Mouse (Mus musculus): ENCODE measurements at regions not wholly inside any gene's neighbourhood (a gene's known extent, or its start where the extent isn't known, plus 50 kb on each side); places are given as distances from the start of the nearest gene placed in this dataset.
"Not testable (repeated sequence)": the region's sequence is repeated elsewhere in the genome, so short reads cannot be mapped to it uniquely, and the experiment has no call there.

GRCm38 (mm10) chr9:11441241-11441997 is 536.8 kb upstream of the Cntn5 start:
- not testable (repeated sequence) for H3K36me3 ChIP-seq (ENCODE audit: insufficient read depth, low read length); H3K4me3 ChIP-seq (ENCODE audit: low read length); H3K9ac ChIP-seq (replicated peaks; ENCODE audit: low read length); H3K27me3 ChIP-seq (ENCODE audit: insufficient read depth, low read length); H3K4me1 ChIP-seq (ENCODE audit: insufficient read depth, low read length); H3K4me2 ChIP-seq (replicated peaks; ENCODE audit: low read depth, low read length); H3K27ac ChIP-seq (ENCODE audit: low read length); H3K9me3 ChIP-seq (ENCODE audit: low read length)
- peak; percentile 90; the same call in 1 of the 2 replicates for ATAC-seq (ENCODE audit: low FRiP score, low TSS enrichment)
- 59% methylated on average over 10 of the region's 10 CpGs for WGBS

GRCm38 (mm10) chr9:11436443-11437167 is 532.0 kb upstream of the Cntn5 start:
- no peak overlapping the region for H3K4me2 ChIP-seq (replicated peaks; ENCODE audit: low read depth, low read length)
- no peak for ATAC-seq (ENCODE audit: low FRiP score, low TSS enrichment)
- no peaks in the 10 kb centered on the region for H3K4me1 ChIP-seq (ENCODE audit: insufficient read depth, low read length)
- WGBS, result 78% methylated on average over 1 of the region's 1 CpGs
- H3K36me3 ChIP-seq (ENCODE audit: insufficient read depth, low read length), result no peaks in the 10 kb centered on the region
- no peak overlapping the region for H3K27ac ChIP-seq (ENCODE audit: low read length)
- no peak overlapping the region for H3K9ac ChIP-seq (replicated peaks; ENCODE audit: low read length)
- no peak overlapping the region for H3K4me3 ChIP-seq (ENCODE audit: low read length)
- no peaks in the 10 kb centered on the region for H3K9me3 ChIP-seq (ENCODE audit: low read length)
- H3K27me3 ChIP-seq (ENCODE audit: insufficient read depth, low read length), result no peaks in the 10 kb centered on the region

GRCm38 (mm10) chr9:11436014-11436413 is 531.4 kb upstream of the Cntn5 start:
- Histone ChIP-seq H3K36me3 (ENCODE audit: insufficient read depth, low read length) (no peaks in the 10 kb centered on the region), H3K27ac (ENCODE audit: low read length) (no peak overlapping the region), H3K4me3 (ENCODE audit: low read length) (no peak overlapping the region), H3K4me1 (ENCODE audit: insufficient read depth, low read length) (no peaks in the 10 kb centered on the region), H3K9ac (replicated peaks; ENCODE audit: low read length) (no peak overlapping the region), H3K9me3 (ENCODE audit: low read length) (no peaks in the 10 kb centered on the region), H3K27me3 (ENCODE audit: insufficient read depth, low read length) (no peaks in the 10 kb centered on the region), H3K4me2 (replicated peaks; ENCODE audit: low read depth, low read length) (no peak overlapping the region)
- no peak for ATAC-seq (ENCODE audit: low FRiP score, low TSS enrichment)
- 83% methylated on average over 2 of the region's 2 CpGs for WGBS

- Histone ChIP-seq H3K9me3 (ENCODE audit: low read length) (no peaks in the 10 kb centered on the region), H3K36me3 (ENCODE audit: insufficient read depth, low read length) (no peaks in the 10 kb centered on the region), H3K27ac (ENCODE audit: low read length) (no peak overlapping the region), H3K4me1 (ENCODE audit: insufficient read depth, low read length) (no peaks in the 10 kb centered on the region), H3K27me3 (ENCODE audit: insufficient read depth, low read length) (no peaks in the 10 kb centered on the region), H3K4me3 (ENCODE audit: low read length) (no peak overlapping the region), H3K9ac (replicated peaks; ENCODE audit: low read length) (no peak overlapping the region), H3K4me2 (replicated peaks; ENCODE audit: low read depth, low read length) (no peak overlapping the region)
- 29% methylated on average over 2 of the region's 2 CpGs for WGBS
- no peak for ATAC-seq (ENCODE audit: low FRiP score, low TSS enrichment)
These were observed 530.4 kb upstream of the Cntn5 start for GRCm38 (mm10) chr9:11435019-11435418.

GRCm38 (mm10) chr9:11426473-11426872 is 521.9 kb upstream of the Cntn5 start:
- Histone ChIP-seq H3K27me3 (ENCODE audit: insufficient read depth, low read length) (no peaks in the 10 kb centered on the region), H3K27ac (ENCODE audit: low read length) (no peak overlapping the region), H3K4me2 (replicated peaks; ENCODE audit: low read depth, low read length) (no peak overlapping the region), H3K4me3 (ENCODE audit: low read length) (no peak overlapping the region), H3K36me3 (ENCODE audit: insufficient read depth, low read length) (no peaks in the 10 kb centered on the region), H3K9ac (replicated peaks; ENCODE audit: low read length) (no peak overlapping the region), H3K4me1 (ENCODE audit: insufficient read depth, low read length) (no peaks in the 10 kb centered on the region), H3K9me3 (ENCODE audit: low read length) (no peaks in the 10 kb centered on the region)
- 23% methylated on average over 3 of the region's 3 CpGs for WGBS
- ATAC-seq (ENCODE audit: low FRiP score, low TSS enrichment), result no peak

GRCm38 (mm10) chr9:11396829-11397228 is 492.3 kb upstream of the Cntn5 start:
- Histone ChIP-seq H3K27ac (ENCODE audit: low read length) (no peak overlapping the region), H3K9ac (replicated peaks; ENCODE audit: low read length) (no peak overlapping the region), H3K36me3 (ENCODE audit: insufficient read depth, low read length) (no peaks in the 10 kb centered on the region), H3K4me1 (ENCODE audit: insufficient read depth, low read length) (no peaks in the 10 kb centered on the region), H3K27me3 (ENCODE audit: insufficient read depth, low read length) (no peaks in the 10 kb centered on the region), H3K4me2 (replicated peaks; ENCODE audit: low read depth, low read length) (no peak overlapping the region), H3K4me3 (ENCODE audit: low read length) (no peak overlapping the region), H3K9me3 (ENCODE audit: low read length) (0 out of 2 replicates have a peak, but pooled peaks cover 1% of the 10 kb centered on the region)
- ATAC-seq (ENCODE audit: low FRiP score, low TSS enrichment), result no peak
- WGBS, result 64% methylated on average over 2 of the region's 2 CpGs

GRCm38 (mm10) chr9:11381648-11382075 is 477.1 kb upstream of the Cntn5 start:
- Histone ChIP-seq H3K9ac (replicated peaks; ENCODE audit: low read length) (no peak overlapping the region), H3K9me3 (ENCODE audit: low read length) (no peaks in the 10 kb centered on the region), H3K4me2 (replicated peaks; ENCODE audit: low read depth, low read length) (no peak overlapping the region), H3K36me3 (ENCODE audit: insufficient read depth, low read length) (no peaks in the 10 kb centered on the region), H3K4me3 (ENCODE audit: low read length) (no peak overlapping the region), H3K27me3 (ENCODE audit: insufficient read depth, low read length) (no peaks in the 10 kb centered on the region), H3K4me1 (ENCODE audit: insufficient read depth, low read length) (no peaks in the 10 kb centered on the region), H3K27ac (ENCODE audit: low read length) (no peak overlapping the region)
- 86% methylated on average over 1 of the region's 1 CpGs for WGBS
- no peak for ATAC-seq (ENCODE audit: low FRiP score, low TSS enrichment)

- Histone ChIP-seq H3K27ac (ENCODE audit: low read length) (no peak overlapping the region), H3K9me3 (ENCODE audit: low read length) (no peaks in the 10 kb centered on the region), H3K4me3 (ENCODE audit: low read length) (no peak overlapping the region), H3K36me3 (ENCODE audit: insufficient read depth, low read length) (no peaks in the 10 kb centered on the region), H3K4me1 (ENCODE audit: insufficient read depth, low read length) (no peaks in the 10 kb centered on the region), H3K4me2 (replicated peaks; ENCODE audit: low read depth, low read length) (no peak overlapping the region), H3K9ac (replicated peaks; ENCODE audit: low read length) (no peak overlapping the region), H3K27me3 (ENCODE audit: insufficient read depth, low read length) (no peaks in the 10 kb centered on the region)
- 75% methylated on average over 7 of the region's 7 CpGs for WGBS
- no peak for ATAC-seq (ENCODE audit: low FRiP score, low TSS enrichment)
These were observed 476.0 kb upstream of the Cntn5 start for GRCm38 (mm10) chr9:11380531-11380930.

- no peaks in the 10 kb centered on the region for H3K4me1 ChIP-seq (ENCODE audit: insufficient read depth, low read length)
- no peak overlapping the region for H3K4me2 ChIP-seq (replicated peaks; ENCODE audit: low read depth, low read length)
- no peak overlapping the region for H3K4me3 ChIP-seq (ENCODE audit: low read length)
- no peaks in the 10 kb centered on the region for H3K36me3 ChIP-seq (ENCODE audit: insufficient read depth, low read length)
- H3K9ac ChIP-seq (replicated peaks; ENCODE audit: low read length), result no peak overlapping the region
- no peak for ATAC-seq (ENCODE audit: low FRiP score, low TSS enrichment)
- no peak overlapping the region for H3K27ac ChIP-seq (ENCODE audit: low read length)
- no peaks in the 10 kb centered on the region for H3K9me3 ChIP-seq (ENCODE audit: low read length)
- WGBS, result 89% methylated on average over 4 of the region's 4 CpGs
- H3K27me3 ChIP-seq (ENCODE audit: insufficient read depth, low read length), result no peaks in the 10 kb centered on the region
These were observed 473.5 kb upstream of the Cntn5 start for GRCm38 (mm10) chr9:11378046-11378445.

- ATAC-seq (ENCODE audit: low FRiP score, low TSS enrichment), result no peak
- WGBS, result 58% methylated on average over 4 of the region's 4 CpGs
- no peak overlapping the region for H3K4me2 ChIP-seq (replicated peaks; ENCODE audit: low read depth, low read length)
- no peak overlapping the region for H3K9ac ChIP-seq (replicated peaks; ENCODE audit: low read length)
- no peaks in the 10 kb centered on the region for H3K36me3 ChIP-seq (ENCODE audit: insufficient read depth, low read length)
- no peaks in the 10 kb centered on the region for H3K27me3 ChIP-seq (ENCODE audit: insufficient read depth, low read length)
- no peak overlapping the region for H3K4me3 ChIP-seq (ENCODE audit: low read length)
- no peak overlapping the region for H3K27ac ChIP-seq (ENCODE audit: low read length)
- no peaks in the 10 kb centered on the region for H3K4me1 ChIP-seq (ENCODE audit: insufficient read depth, low read length)
- no peaks in the 10 kb centered on the region for H3K9me3 ChIP-seq (ENCODE audit: low read length)
These were observed 473.0 kb upstream of the Cntn5 start for GRCm38 (mm10) chr9:11377586-11377985.

Measured in kidney, embryonic 16.5 days (tissue).